Mouse (Mus musculus): Measurements from ENCODE around the gene Fam135a. TPM values are rescaled to one million over a fixed set of nuclear protein-coding genes. Genes with fewer than 3 reads are reported as not detected.

The Fam135a gene
- polyA plus RNA-seq, 1 experiment from 2014 or later, result 31.3 TPM

DNA sequence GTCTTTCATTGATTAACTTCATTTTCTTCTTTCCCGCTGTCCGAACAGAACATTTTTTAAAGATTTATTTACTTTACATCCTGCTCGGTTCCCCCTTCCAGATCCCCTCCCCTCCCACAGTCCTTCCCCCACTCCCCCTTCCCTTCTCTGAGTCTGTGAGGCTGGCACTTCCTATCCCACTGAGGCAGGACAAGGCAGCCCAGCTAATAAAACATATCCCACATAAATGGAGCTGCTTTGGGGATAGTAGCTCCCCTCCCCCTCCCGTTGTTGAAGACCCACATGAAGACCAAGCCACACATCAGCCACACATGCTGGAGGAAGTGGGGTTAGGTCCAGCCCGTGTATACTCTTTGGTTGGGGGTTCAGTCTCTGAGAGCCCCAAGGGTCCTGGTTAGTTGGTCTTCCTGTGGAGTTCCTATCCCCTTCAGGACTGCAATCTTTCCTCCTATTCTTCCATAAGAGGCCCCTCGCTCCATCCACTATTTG, 773 bp upstream of the Fam135a start:
- H3K27me3 ChIP-seq, result 0 out of 2 replicates have a peak, but pooled peaks cover 2% of the 10 kb centered on the region
- H3K4me3 ChIP-seq, result peak overlapping the region; percentile 93
- peak overlapping the region; percentile 70 for H3K4me2 ChIP-seq
- H3K27ac ChIP-seq, result no peak overlapping the region
- H3K9me3 ChIP-seq, result no peaks in the 10 kb centered on the region
- H3K4me1 ChIP-seq (replicated peaks), result peaks cover 18% of the 10 kb centered on the region
- 51% methylated on average over 6 of the region's 6 CpGs for WGBS
- H3K36me3 ChIP-seq, result no peaks in the 10 kb centered on the region
- peak; percentile 50 for ATAC-seq (ENCODE audit: low FRiP score)
- peak overlapping the region; percentile 93 for H3K9ac ChIP-seq

GRCm38 (mm10) chr1:24099541-24099925, 608 bp downstream of the Fam135a start:
- no peaks in the 10 kb centered on the region for H3K36me3 ChIP-seq
- no peaks in the 10 kb centered on the region for H3K27me3 ChIP-seq
- WGBS, result 1% methylated on average over 35 of the region's 44 CpGs
- H3K4me2 ChIP-seq, result peak overlapping the region; percentile 70
- ATAC-seq (ENCODE audit: low FRiP score), result no peak
- H3K9me3 ChIP-seq, result no peaks in the 10 kb centered on the region
- H3K9ac ChIP-seq, result peak overlapping the region; percentile 93
- H3K27ac ChIP-seq, result peak overlapping the region; percentile 87
- H3K4me3 ChIP-seq, result peak overlapping the region; percentile 93
- H3K4me1 ChIP-seq (replicated peaks), result peaks cover 18% of the 10 kb centered on the region

GRCm38 (mm10) chr1:24097541-24097940, 2.6 kb downstream of the Fam135a start:
- Histone ChIP-seq H3K4me2 (0 out of 2 replicates have a peak overlapping the region, but pooled peaks have one; percentile 15), H3K9ac (no peak overlapping the region), H3K27me3 (no peaks in the 10 kb centered on the region), H3K9me3 (no peaks in the 10 kb centered on the region), H3K4me1 (replicated peaks) (peaks cover 18% of the 10 kb centered on the region), H3K27ac (no peak overlapping the region), H3K36me3 (no peaks in the 10 kb centered on the region), H3K4me3 (no peak overlapping the region)
- WGBS, result 38% methylated on average over 8 of the region's 8 CpGs
- ATAC-seq (ENCODE audit: low FRiP score), result no peak

GRCm38 (mm10) chr1:24092414-24092813, 7.7 kb downstream of the Fam135a start:
- Histone ChIP-seq H3K4me3 (no peak overlapping the region), H3K4me1 (replicated peaks) (peaks cover 6% of the 10 kb centered on the region), H3K27me3 (no peaks in the 10 kb centered on the region), H3K9me3 (no peaks in the 10 kb centered on the region), H3K9ac (no peak overlapping the region), H3K4me2 (no peak overlapping the region), H3K36me3 (no peaks in the 10 kb centered on the region), H3K27ac (no peak overlapping the region)
- ATAC-seq (ENCODE audit: low FRiP score), result no peak
- 95% methylated on average over 7 of the region's 7 CpGs for WGBS

GRCm38 (mm10) chr1:24090603-24091002, 9.5 kb downstream of the Fam135a start:
- ATAC-seq (ENCODE audit: low FRiP score), result no peak
- Histone ChIP-seq H3K9me3 (no peaks in the 10 kb centered on the region), H3K27me3 (no peaks in the 10 kb centered on the region), H3K4me2 (no peak overlapping the region), H3K4me3 (no peak overlapping the region), H3K4me1 (replicated peaks) (no peaks in the 10 kb centered on the region), H3K9ac (no peak overlapping the region), H3K36me3 (no peaks in the 10 kb centered on the region), H3K27ac (no peak overlapping the region)
- 92% methylated on average over 2 of the region's 2 CpGs for WGBS

- H3K27ac ChIP-seq, result no peak overlapping the region
- no peaks in the 10 kb centered on the region for H3K4me1 ChIP-seq (replicated peaks)
- no peak for ATAC-seq (ENCODE audit: low FRiP score)
Measured at GRCm38 (mm10) chr1:24090094-24090493, 10.0 kb downstream of the Fam135a start.

GRCm38 (mm10) chr1:24086176-24086575, 14.0 kb downstream of the Fam135a start:
- 96% methylated on average over 3 of the region's 3 CpGs for WGBS
- ATAC-seq (ENCODE audit: low FRiP score), result no peak

More at GRCm38 (mm10) chr1:24090094-24090493, 10.0 kb downstream of the Fam135a start:
- H3K27me3 ChIP-seq, result no peaks in the 10 kb centered on the region
- H3K4me2 ChIP-seq, result no peak overlapping the region
- H3K36me3 ChIP-seq, result no peaks in the 10 kb centered on the region
- H3K9ac ChIP-seq, result no peak overlapping the region
- H3K9me3 ChIP-seq, result no peaks in the 10 kb centered on the region
- no peak overlapping the region for H3K4me3 ChIP-seq
- WGBS, result 78% methylated on average over 5 of the region's 5 CpGs

DNA sequence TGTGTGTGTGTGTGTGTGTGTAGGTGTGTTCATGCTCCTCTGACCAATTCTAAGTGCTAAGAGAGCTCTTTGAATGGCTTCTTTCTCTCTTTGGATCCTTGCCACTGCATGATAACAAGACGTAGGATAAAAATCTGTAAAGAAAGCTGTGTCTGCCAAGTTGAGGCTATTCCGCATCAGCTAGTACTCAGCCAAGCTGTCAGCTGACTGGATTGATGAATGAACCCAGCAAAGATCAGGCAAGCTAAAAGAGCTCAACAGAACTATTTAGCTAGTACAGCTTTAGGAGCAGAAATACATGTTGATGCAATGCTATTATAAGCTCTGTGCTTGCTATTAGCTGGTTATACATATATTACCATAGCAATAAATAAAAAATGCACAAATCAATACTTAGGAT, 25.7 kb downstream of the Fam135a start:
- H3K9ac ChIP-seq, result no peak overlapping the region
- WGBS, result 44% methylated on average over 2 of the region's 2 CpGs
- no peaks in the 10 kb centered on the region for H3K4me1 ChIP-seq (replicated peaks)
- no peak overlapping the region for H3K27ac ChIP-seq
- 0 out of 2 replicates have a peak, but pooled peaks have one; percentile 61 for ATAC-seq (ENCODE audit: low FRiP score)
- no peak overlapping the region for H3K4me3 ChIP-seq
- H3K4me2 ChIP-seq, result no peak overlapping the region
- H3K9me3 ChIP-seq, result no peaks in the 10 kb centered on the region
- no peaks in the 10 kb centered on the region for H3K27me3 ChIP-seq
- H3K36me3 ChIP-seq, result peaks cover 10% of the 10 kb centered on the region

More at GRCm38 (mm10) chr1:24086176-24086575, 14.0 kb downstream of the Fam135a start:
- Histone ChIP-seq H3K36me3 (peaks cover 6% of the 10 kb centered on the region), H3K4me3 (no peak overlapping the region), H3K4me1 (replicated peaks) (no peaks in the 10 kb centered on the region), H3K9ac (no peak overlapping the region), H3K4me2 (no peak overlapping the region), H3K27me3 (no peaks in the 10 kb centered on the region), H3K9me3 (no peaks in the 10 kb centered on the region), H3K27ac (no peak overlapping the region)

DNA sequence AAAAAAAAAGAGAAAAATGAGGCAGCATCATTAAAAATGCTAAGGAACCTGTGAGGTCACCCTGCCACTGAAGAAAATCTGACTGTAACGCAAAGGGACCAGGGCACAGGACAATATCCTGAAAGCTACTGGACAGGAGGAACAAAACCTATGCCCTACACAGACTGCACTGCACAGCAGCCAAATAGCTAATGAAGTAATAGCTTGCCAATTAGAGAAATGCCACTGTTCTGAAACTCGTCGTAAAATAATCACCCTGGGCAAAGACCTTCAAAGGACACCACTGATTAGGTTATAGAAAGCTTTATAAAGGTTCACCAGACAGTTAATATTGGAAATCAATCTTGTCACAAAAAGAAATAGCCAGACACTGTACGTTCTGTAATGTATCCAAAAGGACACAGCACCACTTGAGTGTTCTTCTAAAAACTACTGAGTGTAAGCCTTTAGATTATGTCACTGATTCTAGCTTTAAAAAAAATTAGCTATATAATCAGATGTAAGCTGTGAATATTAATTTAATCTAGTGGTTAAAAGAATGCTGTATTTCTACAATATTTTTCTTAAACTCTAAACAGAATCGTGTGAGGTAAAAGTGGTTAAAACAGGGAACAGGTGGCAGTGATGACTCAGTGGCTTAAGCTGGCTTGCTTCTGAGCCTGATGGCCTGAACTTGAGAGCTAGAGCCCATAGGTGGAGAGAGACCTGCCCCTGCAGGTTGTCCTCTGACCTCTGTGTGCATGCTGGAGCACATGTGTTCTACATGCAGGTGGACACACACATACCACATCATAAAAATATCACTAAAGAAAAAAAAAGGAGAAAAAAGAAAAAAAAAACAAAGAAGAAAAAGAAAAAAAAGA, 26.5 kb downstream of the Fam135a start:
- H3K4me2 ChIP-seq, result no peak overlapping the region
- H3K27ac ChIP-seq, result no peak overlapping the region
- peaks cover 10% of the 10 kb centered on the region for H3K36me3 ChIP-seq
- H3K4me1 ChIP-seq (replicated peaks), result no peaks in the 10 kb centered on the region
- H3K9me3 ChIP-seq, result no peaks in the 10 kb centered on the region
- no peak overlapping the region for H3K4me3 ChIP-seq
- 76% methylated on average over 5 of the region's 5 CpGs for WGBS
- no peak overlapping the region for H3K9ac ChIP-seq
- no peak for ATAC-seq (ENCODE audit: low FRiP score)
- H3K27me3 ChIP-seq, result no peaks in the 10 kb centered on the region

DNA sequence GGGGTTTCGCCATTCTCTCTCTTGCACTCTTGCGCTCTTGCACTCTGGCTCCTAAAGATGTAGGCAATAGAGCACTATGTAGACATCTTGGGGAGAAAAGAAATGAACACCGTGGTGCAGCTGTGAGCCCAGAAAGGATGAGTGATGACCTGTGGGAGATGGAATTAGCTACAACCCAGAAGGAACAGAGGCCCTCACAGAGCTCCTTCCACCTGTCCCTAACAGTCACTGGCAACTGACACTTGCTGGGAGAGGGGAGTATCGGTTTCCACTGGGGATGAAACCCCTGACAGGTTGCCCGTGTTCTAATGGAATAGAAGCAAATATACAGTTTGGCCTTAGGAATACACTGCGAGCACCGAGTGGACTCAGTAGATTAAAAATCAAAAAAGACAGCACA, 31.3 kb downstream of the Fam135a start:
- Histone ChIP-seq H3K9me3 (no peaks in the 10 kb centered on the region), H3K4me1 (replicated peaks) (no peaks in the 10 kb centered on the region), H3K27me3 (no peaks in the 10 kb centered on the region), H3K27ac (no peak overlapping the region), H3K4me2 (no peak overlapping the region), H3K9ac (no peak overlapping the region), H3K4me3 (no peak overlapping the region), H3K36me3 (peaks cover 10% of the 10 kb centered on the region)
- 94% methylated on average over 7 of the region's 7 CpGs for WGBS
- ATAC-seq (ENCODE audit: low FRiP score), result no peak

DNA sequence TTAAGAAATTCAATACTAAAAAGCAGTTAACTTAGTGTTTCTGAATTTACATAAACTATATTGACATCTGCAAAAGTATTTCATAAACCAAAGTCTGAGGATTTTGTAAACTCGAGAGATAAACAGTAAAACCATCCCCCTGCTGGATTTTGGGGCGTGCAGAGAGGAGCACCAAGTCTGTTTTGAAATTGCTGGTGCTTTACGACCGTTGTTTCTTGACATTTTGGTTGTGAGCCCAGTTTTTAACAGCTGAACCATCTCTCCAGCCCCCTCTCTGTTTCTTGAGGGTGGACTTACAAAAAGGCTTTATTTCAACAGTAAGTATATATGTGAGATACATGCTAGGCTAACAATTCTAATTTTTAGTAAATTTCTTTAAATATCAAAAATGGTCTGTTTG, 33.4 kb downstream of the Fam135a start:
- no peak for ATAC-seq (ENCODE audit: low FRiP score)

DNA sequence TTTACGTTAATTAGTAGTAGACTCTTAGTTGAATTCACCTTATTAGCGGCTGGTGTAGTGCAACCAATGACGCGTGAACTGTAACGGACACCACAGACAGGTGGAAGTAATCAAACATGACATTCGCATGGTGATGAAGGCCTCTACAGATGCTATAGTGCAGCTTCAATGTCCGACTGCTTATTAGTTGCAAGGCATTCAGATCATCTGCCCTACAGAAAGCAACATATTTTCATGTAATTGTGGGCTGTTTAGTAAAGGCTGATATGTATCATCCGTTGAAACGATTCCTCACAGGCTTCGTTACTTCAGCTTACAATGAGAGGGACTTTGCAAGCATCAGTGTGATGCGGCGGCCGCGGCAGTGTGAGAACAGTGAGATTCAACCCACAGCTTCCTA, 44.4 kb downstream of the Fam135a start:
- no peaks in the 10 kb centered on the region for H3K9me3 ChIP-seq
- no peak for ATAC-seq (ENCODE audit: low FRiP score)
- no peak overlapping the region for H3K27ac ChIP-seq
- no peak overlapping the region for H3K9ac ChIP-seq
- H3K4me2 ChIP-seq, result no peak overlapping the region
- H3K36me3 ChIP-seq, result peaks cover 23% of the 10 kb centered on the region
- H3K4me3 ChIP-seq, result no peak overlapping the region
- WGBS, result 88% methylated on average over 14 of the region's 14 CpGs
- no peaks in the 10 kb centered on the region for H3K4me1 ChIP-seq (replicated peaks)
- H3K27me3 ChIP-seq, result no peaks in the 10 kb centered on the region

More for the DNA sequence above, 33.4 kb downstream of the Fam135a start:
- Histone ChIP-seq H3K9me3 (no peaks in the 10 kb centered on the region), H3K4me3 (no peak overlapping the region), H3K27me3 (no peaks in the 10 kb centered on the region), H3K4me1 (replicated peaks) (no peaks in the 10 kb centered on the region), H3K4me2 (no peak overlapping the region), H3K36me3 (peaks cover 2% of the 10 kb centered on the region), H3K27ac (no peak overlapping the region), H3K9ac (no peak overlapping the region)
- WGBS, result 96% methylated on average over 4 of the region's 4 CpGs
